Mouse (Mus musculus) embryonic facial prominence, embryonic 12.5 days (tissue): Measurements from ENCODE around the gene Epn2. TPM values are rescaled to one million over a fixed set of nuclear protein-coding genes. Genes with fewer than 3 reads are reported as not detected.
A peak's percentile ranks its signal among the peaks of the same experiment; 100 is the strongest.

ENCODE experiments used
- ATAC-seq: fragments of 200-750 bp; cut with Nextera tagmentation; 2 replicates; pipeline ENCODE4 v1.8.0; 2017; ENCODE audit not compliant: insufficient number of reproducible peaks, insufficient read depth, low FRiP score, low TSS enrichment
- H3K27ac ChIP-seq: fragments of 300-500 bp; sonication (generic); 2 replicates; pipeline ENCODE4 v1.5.1; 2016; ENCODE audit warnings: mild to moderate bottlenecking
- H3K27me3 ChIP-seq: fragments of 300-500 bp; sonication (generic); 2 replicates; pipeline ENCODE4 v1.6.1; 2016; ENCODE audit warnings: mild to moderate bottlenecking, moderate library complexity
- H3K36me3 ChIP-seq: fragments of 300-500 bp; sonication (generic); 2 replicates; pipeline ENCODE4 v1.6.1; 2016; ENCODE audit warnings: mild to moderate bottlenecking
- H3K4me1 ChIP-seq: fragments of 300-500 bp; sonication (generic); 2 replicates; pipeline ENCODE4 v1.6.1; 2016
- H3K4me2 ChIP-seq: fragments of 300-500 bp; sonication (generic); replicated peaks from 2 replicates; pipeline ENCODE4 v1.6.1; 2016; ENCODE audit warnings: mild to moderate bottlenecking, moderate library complexity
- H3K4me3 ChIP-seq: fragments of 300-500 bp; sonication (generic); 2 replicates; pipeline ENCODE4 v1.5.1; 2016; ENCODE audit warnings: mild to moderate bottlenecking
- H3K9ac ChIP-seq: fragments of 300-500 bp; sonication (generic); 2 replicates; pipeline ENCODE4 v1.6.1; 2016; ENCODE audit warnings: mild to moderate bottlenecking, moderate library complexity
- H3K9me3 ChIP-seq: fragments of 300-500 bp; sonication (generic); 2 replicates; pipeline ENCODE4 v1.6.1; 2016; ENCODE audit warnings: mild to moderate bottlenecking, moderate library complexity
- WGBS: fragments of 180-500 bp; shearing (Covaris S2); methylation state at CpG from one replicate; pipeline ENCODE4 v1.1.7; 2016; 5-methylcytosine and 5-hydroxymethylcytosine counted together
- polyA plus RNA-seq: library from polyadenylated mRNA; unstranded; fragments of >200 nt; fragmentation: Nextera tagmentation; extraction: Ambion mirVana; gene quantifications from 2 replicates; pipeline ENCODE4 v1.2.1, GENCODE M21; 2016

Epn2 gene
- polyA plus RNA-seq = 28.3 TPM in 2 replicates

- no peaks in the 10 kb centered on the region for H3K27me3 ChIP-seq
- peak; percentile 92 for ATAC-seq
- WGBS = 1% methylated on average over 67 of the region's 93 CpGs
- peak within 1 kb of the TSS; percentile 88 for H3K9ac ChIP-seq
- H3K4me1 ChIP-seq = peaks cover 10% of the 10 kb centered on the region
- no peaks in the 10 kb centered on the region for H3K36me3 ChIP-seq
- no peaks in the 10 kb centered on the region for H3K9me3 ChIP-seq
- peak within 1 kb of the TSS; percentile 74 for H3K4me2 ChIP-seq
- peak within 1 kb of the TSS; percentile 92 for H3K4me3 ChIP-seq
- peak within 1 kb of the TSS; percentile 86 for H3K27ac ChIP-seq
Measured at GRCm38 (mm10) chr11:61578983-61579877, at the start of gene Epn2. Gene Epn2 (minus strand): TSS chr11:61579687.

- no peak for ATAC-seq
- H3K36me3 ChIP-seq = no peaks in the 10 kb centered on the region
- 87% methylated on average over 1 of the region's 1 CpGs for WGBS
- H3K9ac ChIP-seq = no peak overlapping the region
- no peaks in the 10 kb centered on the region for H3K4me1 ChIP-seq
- H3K27me3 ChIP-seq = no peaks in the 10 kb centered on the region
- H3K9me3 ChIP-seq = no peaks in the 10 kb centered on the region
- H3K4me3 ChIP-seq = no peak overlapping the region
- H3K27ac ChIP-seq = no peak overlapping the region
- no peak overlapping the region for H3K4me2 ChIP-seq
Measured at GRCm38 (mm10) chr11:61626509-61626908, 47.0 kb upstream of the Epn2 start.

GRCm38 (mm10) chr11:61625136-61625535 lies 45.6 kb upstream of the Epn2 start:
- no peak overlapping the region for H3K4me3 ChIP-seq
- ATAC-seq = no peak
- no peak overlapping the region for H3K4me2 ChIP-seq
- H3K9me3 ChIP-seq = no peaks in the 10 kb centered on the region
- no peak overlapping the region for H3K9ac ChIP-seq
- H3K27me3 ChIP-seq = no peaks in the 10 kb centered on the region
- no peaks in the 10 kb centered on the region for H3K4me1 ChIP-seq
- 74% methylated on average over 7 of the region's 7 CpGs for WGBS
- no peak overlapping the region for H3K27ac ChIP-seq
- H3K36me3 ChIP-seq = no peaks in the 10 kb centered on the region

GRCm38 (mm10) chr11:61620762-61621161 lies 41.3 kb upstream of the Epn2 start:
- Histone ChIP-seq H3K4me2 (peak overlapping the region; percentile 76), H3K9me3 (no peaks in the 10 kb centered on the region), H3K9ac (no peak overlapping the region), H3K27ac (no peak overlapping the region), H3K4me3 (peak overlapping the region; percentile 37; the same call in 1 of the 2 replicates), H3K4me1 (peaks cover 9% of the 10 kb centered on the region; the same call in 1 of the 2 replicates), H3K36me3 (no peaks in the 10 kb centered on the region), H3K27me3 (no peaks in the 10 kb centered on the region)
- no peak for ATAC-seq
- WGBS = 66% methylated on average over 8 of the region's 8 CpGs

GRCm38 (mm10) chr11:61620254-61620670 lies 40.8 kb upstream of the Epn2 start:
- H3K9ac ChIP-seq = peak overlapping the region; percentile 27; the same call in 1 of the 2 replicates
- under 1% methylated on average over 17 of the region's 17 CpGs for WGBS
- ATAC-seq = 0 out of 2 replicates have a peak, but pooled peaks have one; percentile 52
- H3K9me3 ChIP-seq = no peaks in the 10 kb centered on the region
- no peak overlapping the region for H3K27ac ChIP-seq
- H3K4me3 ChIP-seq = peak overlapping the region; percentile 37
- H3K36me3 ChIP-seq = no peaks in the 10 kb centered on the region
- H3K4me1 ChIP-seq = peaks cover 12% of the 10 kb centered on the region; the same call in 1 of the 2 replicates
- H3K4me2 ChIP-seq = peak overlapping the region; percentile 76
- no peaks in the 10 kb centered on the region for H3K27me3 ChIP-seq

GRCm38 (mm10) chr11:61619791-61620241 lies 40.3 kb upstream of the Epn2 start:
- no peak overlapping the region for H3K27ac ChIP-seq
- H3K4me3 ChIP-seq = peak overlapping the region; percentile 37
- ATAC-seq = 0 out of 2 replicates have a peak, but pooled peaks have one; percentile 1
- H3K4me2 ChIP-seq = peak overlapping the region; percentile 76
- no peaks in the 10 kb centered on the region for H3K9me3 ChIP-seq
- 3% methylated on average over 17 of the region's 17 CpGs for WGBS
- H3K9ac ChIP-seq = peak overlapping the region; percentile 27; the same call in 1 of the 2 replicates
- peaks cover 12% of the 10 kb centered on the region; the same call in 1 of the 2 replicates for H3K4me1 ChIP-seq
- H3K27me3 ChIP-seq = no peaks in the 10 kb centered on the region
- no peaks in the 10 kb centered on the region for H3K36me3 ChIP-seq

- Histone ChIP-seq H3K4me2 (peak overlapping the region; percentile 76), H3K27me3 (no peaks in the 10 kb centered on the region), H3K27ac (no peak overlapping the region), H3K4me3 (peak overlapping the region; percentile 37), H3K36me3 (no peaks in the 10 kb centered on the region), H3K9me3 (no peaks in the 10 kb centered on the region), H3K4me1 (peaks cover 12% of the 10 kb centered on the region; the same call in 1 of the 2 replicates), H3K9ac (no peak overlapping the region; the same call in 1 of the 2 replicates)
- ATAC-seq = no peak
- WGBS = 13% methylated on average over 6 of the region's 6 CpGs
Measured at GRCm38 (mm10) chr11:61619356-61619755, 39.9 kb upstream of the Epn2 start.

GRCm38 (mm10) chr11:61618571-61618970 lies 39.1 kb upstream of the Epn2 start:
- ATAC-seq = no peak
- H3K4me2 ChIP-seq = no peak overlapping the region

GRCm38 (mm10) chr11:61618131-61618530 lies 38.6 kb upstream of the Epn2 start:
- Histone ChIP-seq H3K4me3 (no peak overlapping the region), H3K27me3 (no peaks in the 10 kb centered on the region), H3K27ac (no peak overlapping the region), H3K36me3 (no peaks in the 10 kb centered on the region), H3K9ac (no peak overlapping the region), H3K4me1 (peaks cover 12% of the 10 kb centered on the region; the same call in 1 of the 2 replicates), H3K9me3 (no peaks in the 10 kb centered on the region), H3K4me2 (no peak overlapping the region)
- 92% methylated on average over 8 of the region's 8 CpGs for WGBS
- no peak for ATAC-seq

More at GRCm38 (mm10) chr11:61618571-61618970, 39.1 kb upstream of the Epn2 start:
- no peak overlapping the region for H3K4me3 ChIP-seq
- H3K36me3 ChIP-seq = no peaks in the 10 kb centered on the region
- H3K27ac ChIP-seq = no peak overlapping the region
- WGBS = 87% methylated on average over 7 of the region's 8 CpGs
- H3K27me3 ChIP-seq = no peaks in the 10 kb centered on the region
- no peak overlapping the region for H3K9ac ChIP-seq
- H3K4me1 ChIP-seq = peaks cover 12% of the 10 kb centered on the region; the same call in 1 of the 2 replicates
- no peaks in the 10 kb centered on the region for H3K9me3 ChIP-seq

- no peaks in the 10 kb centered on the region for H3K27me3 ChIP-seq
- no peaks in the 10 kb centered on the region for H3K9me3 ChIP-seq
- peaks cover 12% of the 10 kb centered on the region; the same call in 1 of the 2 replicates for H3K4me1 ChIP-seq
- H3K4me2 ChIP-seq = no peak overlapping the region
- no peak overlapping the region for H3K4me3 ChIP-seq
- H3K27ac ChIP-seq = no peak overlapping the region
- no peak overlapping the region for H3K9ac ChIP-seq
- ATAC-seq = no peak
- 78% methylated on average over 7 of the region's 7 CpGs for WGBS
- H3K36me3 ChIP-seq = no peaks in the 10 kb centered on the region
Measured at GRCm38 (mm10) chr11:61617293-61617975, 37.9 kb upstream of the Epn2 start.

GRCm38 (mm10) chr11:61616523-61617292 lies 37.2 kb upstream of the Epn2 start:
- ATAC-seq = no peak
- Histone ChIP-seq H3K9me3 (no peaks in the 10 kb centered on the region), H3K4me3 (no peak overlapping the region), H3K36me3 (no peaks in the 10 kb centered on the region), H3K4me1 (peaks cover 12% of the 10 kb centered on the region; the same call in 1 of the 2 replicates), H3K27me3 (no peaks in the 10 kb centered on the region), H3K9ac (no peak overlapping the region), H3K4me2 (peak overlapping the region; percentile 61), H3K27ac (no peak overlapping the region)
- 59% methylated on average over 9 of the region's 9 CpGs for WGBS
